Mouse (Mus musculus) cortical plate, adult 2 months (tissue): Measurements from ENCODE around the gene Pxdn. TPM values are rescaled to one million over a fixed set of nuclear protein-coding genes. Genes with fewer than 3 reads are reported as not detected.

ENCODE experiments used
- H3K27ac ChIP-seq: fragments of 200-500 bp; 2 replicates; pipeline ENCODE4 v1.5.1; 2012; ENCODE audit warnings: low read length, control low read depth, inconsistent platforms; ENCODE audit not compliant: insufficient read depth
- H3K4me1 ChIP-seq: fragments of 200-500 bp; 2 replicates; pipeline ENCODE4 v1.6.1; 2011; ENCODE audit warnings: low read length; ENCODE audit not compliant: control insufficient read depth, insufficient read depth
- H3K4me3 ChIP-seq: fragments of 200-500 bp; 2 replicates; pipeline ENCODE4 v1.5.1; 2011; ENCODE audit warnings: mild to moderate bottlenecking, low read length, control low read depth; ENCODE audit not compliant: insufficient read depth
- CTCF ChIP-seq: fragments of 200-500 bp; IDR thresholded peaks from 2 replicates; pipeline ENCODE4 v1.5.1; 2011; ENCODE audit warnings: mild to moderate bottlenecking, control low read depth, low read length; ENCODE audit not compliant: insufficient read depth; ENCODE audit errors: extremely low read depth
- POLR2A ChIP-seq: fragments of 200-500 bp; IDR thresholded peaks from 2 replicates; pipeline ENCODE4 v1.6.1; 2011; ENCODE audit warnings: mild to moderate bottlenecking, low read length, control low read depth; ENCODE audit not compliant: insufficient read depth; ENCODE audit errors: extremely low read depth
- polyA plus RNA-seq: library from polyadenylated mRNA; depleted of rRNA; stranded (reverse); fragments of >200 nt; gene quantifications from 2 replicates; pipeline ENCODE4 v1.2.3, GENCODE M21; 2012

Gene Pxdn
- polyA plus RNA-seq, 1 experiment, result 72.8 TPM

GRCm38 (mm10) chr12:29932951-29933350 lies 4.5 kb upstream of the Pxdn start:
- Histone ChIP-seq H3K27ac (peak overlapping the region; percentile 91), H3K4me3 (no peak overlapping the region), H3K4me1 (peaks cover 7% of the 10 kb centered on the region)
- TF ChIP-seq CTCF (no peak), POLR2A (no peak)

- peak overlapping the region; percentile 91 for H3K27ac ChIP-seq
Measured at GRCm38 (mm10) chr12:29933501-29933900, 3.9 kb upstream of the Pxdn start.

DNA sequence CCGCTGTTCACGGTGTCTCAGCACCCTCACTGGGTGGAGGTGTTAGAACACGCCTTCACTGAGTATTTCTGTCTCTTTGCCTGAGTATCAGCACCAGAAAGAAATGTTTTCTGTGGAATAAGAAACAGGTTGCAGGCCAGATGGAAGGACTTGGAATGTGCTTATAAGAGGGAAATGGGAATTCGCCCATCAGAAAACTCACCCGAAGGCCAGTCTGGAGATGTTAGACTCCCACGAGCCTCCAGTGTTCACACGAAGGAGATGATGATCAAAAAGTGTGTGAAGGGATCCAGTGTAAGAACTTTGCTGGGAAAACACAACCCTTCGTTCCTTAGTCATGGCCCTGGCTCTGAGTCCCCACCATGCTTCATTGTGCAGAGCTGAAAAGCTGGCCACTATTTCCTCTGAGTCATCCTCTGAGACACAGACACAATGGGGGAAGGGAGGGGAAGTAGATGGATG lies 3.3 kb upstream of the Pxdn start:
- Histone ChIP-seq H3K27ac (no peak overlapping the region), H3K4me3 (no peak overlapping the region), H3K4me1 (peaks cover 7% of the 10 kb centered on the region)
- TF ChIP-seq POLR2A (no peak), CTCF (no peak)

More at GRCm38 (mm10) chr12:29933501-29933900, 3.9 kb upstream of the Pxdn start:
- Histone ChIP-seq H3K4me3 (no peak overlapping the region), H3K4me1 (peaks cover 7% of the 10 kb centered on the region)
- TF ChIP-seq POLR2A (no peak), CTCF (no peak)

- TF ChIP-seq CTCF (no peak), POLR2A (no peak)
- peak overlapping the region; percentile 97 for H3K27ac ChIP-seq
- peak overlapping the region; percentile 84 for H3K4me3 ChIP-seq
- H3K4me1 ChIP-seq, result peaks cover 8% of the 10 kb centered on the region
Measured at GRCm38 (mm10) chr12:29937851-29938375, 505 bp downstream of the Pxdn start.

DNA sequence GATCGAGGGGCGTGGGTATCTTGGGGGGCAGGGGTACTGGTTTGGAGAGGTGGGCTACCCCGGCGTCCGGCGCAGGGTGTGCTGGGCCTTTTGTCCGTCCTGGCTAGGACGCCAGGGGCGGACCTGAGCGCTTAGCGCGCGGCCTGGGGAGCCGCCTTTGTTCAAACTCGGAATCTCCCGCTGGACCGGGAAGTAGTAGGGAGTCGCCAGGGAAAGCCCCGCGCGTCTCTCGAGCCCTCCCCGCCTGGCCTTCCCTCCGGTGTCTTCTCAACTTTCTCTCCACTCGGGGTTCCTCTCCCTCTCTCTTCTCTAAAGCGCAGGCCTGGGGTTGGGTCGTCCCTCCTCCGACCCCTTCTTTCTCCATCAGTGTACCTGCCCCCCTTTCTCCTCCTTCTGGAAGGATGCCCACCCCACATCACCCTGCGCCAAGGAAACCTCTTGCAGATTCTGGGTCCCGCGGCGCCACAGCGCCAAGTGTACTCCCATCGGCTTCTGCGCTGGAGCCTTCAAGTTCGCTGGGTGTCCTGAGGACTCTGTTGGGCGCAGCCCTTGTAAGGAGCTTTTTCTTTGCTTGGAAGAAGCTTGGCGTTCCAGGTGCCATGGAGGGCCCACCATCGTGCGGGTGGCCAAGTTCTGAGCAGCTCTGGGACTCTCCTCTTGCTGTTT lies 1.1 kb downstream of the Pxdn start:
- Histone ChIP-seq H3K27ac (peak overlapping the region; percentile 97; the same call in 1 of the 2 replicates), H3K4me1 (peaks cover 8% of the 10 kb centered on the region), H3K4me3 (peak overlapping the region; percentile 84)
- TF ChIP-seq CTCF (no peak), POLR2A (no peak)

- H3K4me3 ChIP-seq, result peak overlapping the region; percentile 84
- no peak overlapping the region for H3K27ac ChIP-seq
- TF ChIP-seq POLR2A (no peak), CTCF (no peak)
Measured at GRCm38 (mm10) chr12:29939261-29939671, 1.9 kb downstream of the Pxdn start.

GRCm38 (mm10) chr12:29942435-29942834 lies 5.0 kb downstream of the Pxdn start:
- H3K4me1 ChIP-seq, result peaks cover 6% of the 10 kb centered on the region; the same call in 1 of the 2 replicates
- no peak for TF ChIP-seq CTCF
- TF ChIP-seq POLR2A, result no peak
- no peak overlapping the region for H3K27ac ChIP-seq
- H3K4me3 ChIP-seq, result no peak overlapping the region

More at GRCm38 (mm10) chr12:29939261-29939671, 1.9 kb downstream of the Pxdn start:
- peaks cover 5% of the 10 kb centered on the region for H3K4me1 ChIP-seq

- TF ChIP-seq POLR2A (no peak), CTCF (no peak)
- Histone ChIP-seq H3K4me1 (peaks cover 6% of the 10 kb centered on the region; the same call in 1 of the 2 replicates), H3K27ac (no peak overlapping the region), H3K4me3 (no peak overlapping the region)
Measured at GRCm38 (mm10) chr12:29944650-29945049, 7.2 kb downstream of the Pxdn start.

DNA sequence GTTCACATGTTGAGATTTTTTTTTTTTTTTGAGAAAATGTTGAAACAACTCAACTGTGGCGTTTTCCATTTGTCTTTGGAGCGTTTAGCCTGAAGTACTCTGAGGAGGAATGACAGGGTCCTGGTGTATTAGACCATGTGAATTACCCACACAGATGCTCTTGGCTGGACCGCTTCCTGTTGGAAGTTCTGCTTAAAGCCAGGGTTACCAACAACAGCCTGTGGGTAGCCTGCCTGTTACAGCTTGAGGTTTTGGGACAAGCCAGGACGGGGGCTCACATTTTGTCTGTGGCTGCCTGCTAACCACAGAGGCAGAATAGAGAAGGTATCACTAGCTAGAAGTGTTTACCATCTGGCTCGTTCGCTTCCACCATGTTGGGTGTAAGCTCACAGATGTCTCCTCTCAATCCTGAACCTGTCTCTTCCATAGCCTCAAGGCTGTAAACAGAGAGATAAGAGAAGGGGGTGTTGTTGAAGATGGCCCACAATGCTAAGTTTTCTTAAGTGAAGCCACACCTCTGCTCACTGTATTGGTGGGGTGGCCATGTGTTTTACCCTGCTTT lies 7.9 kb downstream of the Pxdn start:
- no peak for TF ChIP-seq POLR2A
- TF ChIP-seq CTCF, result no peak
- no peak overlapping the region for H3K4me3 ChIP-seq
- H3K27ac ChIP-seq, result 0 out of 2 replicates have a peak overlapping the region, but pooled peaks have one; percentile 13
- peaks cover 6% of the 10 kb centered on the region; the same call in 1 of the 2 replicates for H3K4me1 ChIP-seq

DNA sequence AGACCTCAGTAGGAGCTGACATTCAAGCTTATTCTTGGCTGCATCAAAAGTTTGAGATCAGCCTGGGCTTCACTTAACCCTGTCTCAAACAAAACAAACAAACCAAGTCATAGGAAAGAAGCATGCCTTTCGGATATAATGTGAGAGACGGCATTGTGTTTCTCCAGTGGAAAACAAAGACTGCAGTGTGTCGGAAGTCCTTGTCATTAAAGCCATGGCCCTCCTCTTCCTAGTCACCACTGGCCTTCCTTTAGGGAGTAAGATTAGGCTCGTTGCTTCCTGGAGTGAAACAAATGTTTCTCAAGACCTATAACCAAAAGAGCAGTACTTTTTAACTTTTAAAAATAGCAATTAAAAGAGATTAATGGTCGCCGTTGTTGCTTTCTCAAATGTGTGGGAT lies 13.6 kb downstream of the Pxdn start:
- Histone ChIP-seq H3K4me3 (no peak overlapping the region), H3K4me1 (peaks cover 7% of the 10 kb centered on the region), H3K27ac (no peak overlapping the region)
- TF ChIP-seq CTCF, result no peak
- no peak for TF ChIP-seq POLR2A
